Mouse (Mus musculus): Measurements from ENCODE around the gene Gtf2h1. TPM values are rescaled to one million over a fixed set of nuclear protein-coding genes. Genes with fewer than 3 reads are reported as not detected.

Gene Gtf2h1
- 51.3 TPM in 2 replicates for polyA plus RNA-seq (2016; fragmentation: Nextera tagmentation; extraction: Ambion mirVana)

DNA sequence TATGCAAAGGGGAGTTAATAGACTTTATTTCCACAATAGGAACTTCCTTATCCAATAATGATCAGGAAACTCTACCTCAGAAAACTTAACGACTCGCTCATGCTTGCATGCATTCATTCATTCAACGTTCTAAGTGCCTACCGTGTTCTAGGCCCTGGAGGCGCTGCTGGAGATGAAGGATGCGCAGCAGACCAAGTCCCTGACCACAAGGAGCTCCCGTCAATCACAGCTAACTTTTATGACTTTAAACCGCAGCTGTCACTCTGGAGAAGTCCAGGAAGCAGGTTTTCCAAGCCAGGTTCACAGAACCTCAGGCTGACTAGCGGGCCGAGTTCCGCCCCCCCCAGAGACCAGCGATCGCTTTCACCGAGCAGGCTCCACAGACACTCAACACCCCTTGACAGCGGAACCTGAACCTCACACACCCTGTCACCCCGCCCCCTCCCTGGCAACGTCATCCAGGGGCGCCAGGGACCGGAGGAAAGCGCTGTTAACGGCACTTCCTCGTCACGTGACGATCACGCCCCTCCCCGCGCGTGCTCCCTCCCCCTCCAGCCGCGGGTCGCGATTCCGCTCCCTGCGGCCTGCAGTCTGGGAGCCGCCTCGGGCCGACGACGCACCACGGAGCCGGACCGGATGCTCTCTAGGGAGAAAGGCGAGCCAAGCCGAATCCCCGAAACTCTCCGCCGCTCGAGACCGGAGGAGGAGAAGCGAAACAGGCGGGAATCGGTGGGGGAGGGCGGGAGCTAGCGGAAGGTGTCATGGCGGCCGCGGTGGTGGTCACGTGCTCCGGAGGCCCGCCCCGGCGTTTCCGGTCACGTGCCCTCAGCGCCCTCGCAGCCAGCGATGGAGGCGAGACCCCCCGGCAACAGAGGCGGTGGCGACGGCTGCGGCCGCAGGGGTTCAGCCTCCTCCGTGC is at the start of gene Gtf2h1, which contains the start of gene Hps5:
Gene Gtf2h1 (plus strand): TSS at position 817 of the 919 bp plus-strand sequence.
Gene Hps5 (minus strand): TSS at position 778 of the 919 bp plus-strand sequence.
- whole genome bisulfite sequencing, result under 1% methylated on average over 75 of the region's 75 CpGs
- peak within 1 kb of the TSS; percentile 87 for H3K27ac ChIP-seq
- H3K4me3 ChIP-seq (replicated peaks), result peak within 1 kb of the TSS; percentile 88
- no peaks in the 10 kb centered on the region for H3K9me3 ChIP-seq
- peaks cover 22% of the 10 kb centered on the region for H3K36me3 ChIP-seq
- H3K27me3 ChIP-seq, result no peaks in the 10 kb centered on the region
- peak; percentile 98 for ATAC-seq (ENCODE audit: insufficient number of reproducible peaks, insufficient read depth, low FRiP score, low TSS enrichment, low read depth)
- H3K4me2 ChIP-seq, result peak within 1 kb of the TSS; percentile 93
- H3K4me1 ChIP-seq (replicated peaks), result peaks cover 23% of the 10 kb centered on the region
- peak within 1 kb of the TSS; percentile 89 for H3K9ac ChIP-seq (replicated peaks)

GRCm38 (mm10) chr7:46746381-46746780 is 49.5 kb upstream of the Gtf2h1 start:
- H3K9me3 ChIP-seq, result no peaks in the 10 kb centered on the region
- no peak overlapping the region for H3K4me3 ChIP-seq (replicated peaks)
- H3K27me3 ChIP-seq, result no peaks in the 10 kb centered on the region
- H3K36me3 ChIP-seq, result no peaks in the 10 kb centered on the region
- H3K4me2 ChIP-seq, result no peak overlapping the region
- WGBS, result 49% methylated on average over 7 of the region's 7 CpGs
- no peak overlapping the region for H3K9ac ChIP-seq (replicated peaks)
- H3K27ac ChIP-seq, result no peak overlapping the region
- no peak for ATAC-seq (ENCODE audit: insufficient number of reproducible peaks, insufficient read depth, low FRiP score, low TSS enrichment, low read depth)
- no peaks in the 10 kb centered on the region for H3K4me1 ChIP-seq (replicated peaks)

- WGBS, result 66% methylated on average over 3 of the region's 3 CpGs
- Histone ChIP-seq H3K36me3 (no peaks in the 10 kb centered on the region), H3K9me3 (no peaks in the 10 kb centered on the region), H3K4me1 (replicated peaks) (no peaks in the 10 kb centered on the region), H3K27ac (no peak overlapping the region), H3K27me3 (no peaks in the 10 kb centered on the region), H3K9ac (replicated peaks) (no peak overlapping the region), H3K4me2 (no peak overlapping the region), H3K4me3 (replicated peaks) (no peak overlapping the region)
- no peak for ATAC-seq (ENCODE audit: insufficient number of reproducible peaks, insufficient read depth, low FRiP score, low TSS enrichment, low read depth)
Observed at GRCm38 (mm10) chr7:46748459-46748858, 47.4 kb upstream of the Gtf2h1 start.

DNA sequence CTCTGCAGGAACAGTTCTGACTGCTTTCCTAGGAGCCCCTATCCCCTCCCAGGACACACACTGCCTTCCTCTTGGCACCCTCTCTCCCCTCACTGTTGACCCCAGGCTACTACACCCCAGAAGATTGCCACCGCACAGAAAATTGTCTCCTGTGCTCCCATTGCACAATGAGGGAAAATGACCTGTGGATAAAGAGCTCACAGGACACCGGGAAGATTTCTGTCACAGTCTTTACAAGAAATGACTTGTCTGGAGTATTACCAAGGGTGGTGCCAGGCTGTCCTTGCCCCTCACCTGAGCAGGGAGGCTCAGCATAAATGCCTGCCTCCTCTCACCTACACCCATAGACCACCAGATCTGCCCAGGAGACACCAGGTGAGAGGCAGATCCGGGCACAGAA is 44.4 kb upstream of the Gtf2h1 start, which contains the start of gene Saa2:
Gene Saa2 (plus strand): TSS at position 301 of the 400 bp plus-strand sequence.
- H3K36me3 ChIP-seq, result no peaks in the 10 kb centered on the region
- H3K9ac ChIP-seq (replicated peaks), result no peak within 1 kb of the TSS
- no peak within 1 kb of the TSS for H3K27ac ChIP-seq
- 70% methylated on average over 3 of the region's 3 CpGs for WGBS
- H3K9me3 ChIP-seq, result no peaks in the 10 kb centered on the region
- H3K4me2 ChIP-seq, result no peak within 1 kb of the TSS
- H3K4me3 ChIP-seq (replicated peaks), result no peak within 1 kb of the TSS
- no peaks in the 10 kb centered on the region for H3K27me3 ChIP-seq
- ATAC-seq (ENCODE audit: insufficient number of reproducible peaks, insufficient read depth, low FRiP score, low TSS enrichment, low read depth), result no peak
- H3K4me1 ChIP-seq (replicated peaks), result no peaks in the 10 kb centered on the region

DNA sequence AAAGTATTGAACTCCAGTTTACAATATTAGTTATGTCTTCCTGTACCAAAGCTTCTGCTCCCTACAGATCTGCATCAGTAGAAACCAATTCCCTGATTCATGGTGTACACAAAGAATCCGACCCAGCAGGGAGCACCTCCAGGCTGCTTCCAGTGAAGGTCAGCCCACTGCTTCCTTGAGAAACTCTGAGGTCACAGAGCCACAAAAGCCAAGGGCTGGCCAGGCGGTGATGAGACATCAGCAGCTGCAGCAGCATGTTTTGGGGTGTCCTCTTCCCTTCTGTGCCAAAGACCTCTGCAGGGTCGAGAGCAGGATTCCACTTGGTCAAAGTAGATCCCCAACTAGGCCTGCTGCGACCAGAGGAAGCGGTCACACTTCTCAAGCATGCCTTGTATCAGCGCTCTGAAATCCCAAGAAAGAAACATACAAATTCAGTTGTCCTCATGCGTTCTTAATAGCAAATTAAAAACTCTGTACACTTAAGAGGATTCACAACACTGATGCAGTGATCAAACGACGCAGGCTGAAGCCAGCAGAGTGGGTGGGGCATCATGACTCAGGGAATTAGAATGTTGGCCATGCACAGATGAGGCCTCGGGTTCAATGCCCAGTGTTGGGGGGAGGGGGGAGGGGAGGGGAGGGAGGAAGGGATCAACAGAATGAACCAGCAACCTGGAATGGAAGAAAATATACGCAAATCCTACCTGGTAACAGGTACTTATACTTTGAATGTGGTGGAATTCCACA is 34.7 kb upstream of the Gtf2h1 start:
- 81% methylated on average over 11 of the region's 11 CpGs for WGBS
- peaks cover 71% of the 10 kb centered on the region for H3K36me3 ChIP-seq
- H3K4me3 ChIP-seq (replicated peaks), result no peak overlapping the region
- no peaks in the 10 kb centered on the region for H3K4me1 ChIP-seq (replicated peaks)
- ATAC-seq (ENCODE audit: insufficient number of reproducible peaks, insufficient read depth, low FRiP score, low TSS enrichment, low read depth), result no peak
- no peaks in the 10 kb centered on the region for H3K9me3 ChIP-seq
- no peak overlapping the region for H3K9ac ChIP-seq (replicated peaks)
- H3K27me3 ChIP-seq, result no peaks in the 10 kb centered on the region
- H3K27ac ChIP-seq, result no peak overlapping the region
- no peak overlapping the region for H3K4me2 ChIP-seq

DNA sequence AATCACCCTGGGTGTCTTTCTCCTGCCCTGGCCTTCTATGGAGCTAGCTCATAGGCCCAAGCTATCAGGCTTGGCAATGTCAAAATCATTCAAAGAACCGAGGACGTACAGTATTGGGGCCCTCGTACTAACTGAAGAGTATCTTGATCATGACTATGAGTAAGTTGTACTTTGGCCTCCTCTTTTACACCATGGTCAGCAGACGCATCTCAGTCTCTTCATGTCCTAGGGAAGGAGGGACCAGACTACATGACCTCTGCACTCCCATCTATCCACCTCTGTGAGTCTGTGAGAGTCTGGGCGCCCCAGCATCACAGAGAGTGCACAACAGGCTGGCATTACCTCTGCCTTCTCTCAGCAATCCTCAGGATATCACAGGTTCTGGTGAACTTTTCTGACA is 33.3 kb upstream of the Gtf2h1 start:
- H3K27ac ChIP-seq, result no peak overlapping the region
- no peaks in the 10 kb centered on the region for H3K9me3 ChIP-seq
- no peaks in the 10 kb centered on the region for H3K27me3 ChIP-seq
- 94% methylated on average over 5 of the region's 5 CpGs for WGBS
- ATAC-seq (ENCODE audit: insufficient number of reproducible peaks, insufficient read depth, low FRiP score, low TSS enrichment, low read depth), result no peak
- no peak overlapping the region for H3K9ac ChIP-seq (replicated peaks)
- H3K4me3 ChIP-seq (replicated peaks), result no peak overlapping the region
- H3K4me2 ChIP-seq, result no peak overlapping the region
- H3K4me1 ChIP-seq (replicated peaks), result no peaks in the 10 kb centered on the region
- peaks cover 85% of the 10 kb centered on the region for H3K36me3 ChIP-seq

DNA sequence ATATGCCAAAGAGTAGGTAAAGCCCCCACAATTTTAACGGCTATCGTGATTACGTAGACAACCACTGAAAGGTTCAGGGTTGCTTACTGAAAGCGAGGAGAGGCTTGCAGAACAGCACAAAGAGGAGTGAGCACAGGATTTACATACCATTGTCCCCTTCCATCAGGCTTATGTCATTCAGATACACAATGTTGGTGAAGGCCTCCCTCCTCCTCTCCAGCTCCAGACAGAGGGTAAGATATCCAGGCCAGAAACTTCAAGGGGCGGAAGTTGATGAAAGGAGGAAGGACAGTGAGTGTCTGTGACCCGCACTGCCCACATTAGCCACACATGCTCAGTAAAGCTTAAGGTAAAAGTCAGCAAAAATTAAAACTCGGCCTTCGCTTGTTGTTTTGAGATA is 31.2 kb upstream of the Gtf2h1 start:
- Histone ChIP-seq H3K9me3 (no peaks in the 10 kb centered on the region), H3K4me1 (replicated peaks) (no peaks in the 10 kb centered on the region), H3K27ac (no peak overlapping the region), H3K36me3 (peaks cover 97% of the 10 kb centered on the region), H3K4me2 (no peak overlapping the region), H3K9ac (replicated peaks) (no peak overlapping the region), H3K4me3 (replicated peaks) (no peak overlapping the region), H3K27me3 (no peaks in the 10 kb centered on the region)
- ATAC-seq (ENCODE audit: insufficient number of reproducible peaks, insufficient read depth, low FRiP score, low TSS enrichment, low read depth), result no peak
- WGBS, result 89% methylated on average over 8 of the region's 8 CpGs

DNA sequence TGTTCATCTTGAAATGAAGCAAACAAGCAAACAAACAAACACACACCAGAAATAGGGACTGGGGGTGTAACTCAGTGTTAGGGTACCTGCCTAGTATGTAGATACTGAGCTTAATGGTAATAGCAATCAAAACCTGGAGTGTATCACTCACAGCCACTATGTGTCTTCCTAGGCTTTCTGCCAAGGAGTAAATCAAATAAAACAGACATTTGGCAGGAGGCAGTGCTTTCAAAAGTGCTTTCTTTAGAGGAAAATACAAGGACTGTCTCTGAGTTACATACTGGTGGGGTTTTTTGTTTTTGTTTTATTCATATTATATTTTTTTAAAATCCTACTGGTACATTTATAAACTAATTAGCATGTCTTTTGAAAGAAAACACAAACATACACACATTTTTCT is 28.5 kb upstream of the Gtf2h1 start:
- H3K36me3 ChIP-seq, result peaks cover 85% of the 10 kb centered on the region
- no peaks in the 10 kb centered on the region for H3K9me3 ChIP-seq
- no peak overlapping the region for H3K27ac ChIP-seq
- H3K4me2 ChIP-seq, result no peak overlapping the region
- no peak overlapping the region for H3K9ac ChIP-seq (replicated peaks)
- ATAC-seq (ENCODE audit: insufficient number of reproducible peaks, insufficient read depth, low FRiP score, low TSS enrichment, low read depth), result no peak
- H3K4me3 ChIP-seq (replicated peaks), result no peak overlapping the region
- H3K4me1 ChIP-seq (replicated peaks), result no peaks in the 10 kb centered on the region
- no peaks in the 10 kb centered on the region for H3K27me3 ChIP-seq

GRCm38 (mm10) chr7:46768451-46768850 is 27.5 kb upstream of the Gtf2h1 start:
- WGBS, result 91% methylated on average over 7 of the region's 7 CpGs
- Histone ChIP-seq H3K4me2 (no peak overlapping the region), H3K27ac (no peak overlapping the region), H3K9ac (replicated peaks) (no peak overlapping the region), H3K9me3 (no peaks in the 10 kb centered on the region), H3K36me3 (peaks cover 85% of the 10 kb centered on the region), H3K27me3 (no peaks in the 10 kb centered on the region), H3K4me3 (replicated peaks) (no peak overlapping the region), H3K4me1 (replicated peaks) (no peaks in the 10 kb centered on the region)
- no peak for ATAC-seq (ENCODE audit: insufficient number of reproducible peaks, insufficient read depth, low FRiP score, low TSS enrichment, low read depth)

GRCm38 (mm10) chr7:46770706-46771105 is 25.2 kb upstream of the Gtf2h1 start:
- no peak for ATAC-seq (ENCODE audit: insufficient number of reproducible peaks, insufficient read depth, low FRiP score, low TSS enrichment, low read depth)
- no peak overlapping the region for H3K4me3 ChIP-seq (replicated peaks)
- H3K4me2 ChIP-seq, result no peak overlapping the region
- H3K4me1 ChIP-seq (replicated peaks), result no peaks in the 10 kb centered on the region
- WGBS, result 62% methylated on average over 4 of the region's 4 CpGs
- H3K27me3 ChIP-seq, result no peaks in the 10 kb centered on the region
- no peaks in the 10 kb centered on the region for H3K9me3 ChIP-seq
- no peak overlapping the region for H3K27ac ChIP-seq
- no peak overlapping the region for H3K9ac ChIP-seq (replicated peaks)
- H3K36me3 ChIP-seq, result peaks cover 87% of the 10 kb centered on the region

DNA sequence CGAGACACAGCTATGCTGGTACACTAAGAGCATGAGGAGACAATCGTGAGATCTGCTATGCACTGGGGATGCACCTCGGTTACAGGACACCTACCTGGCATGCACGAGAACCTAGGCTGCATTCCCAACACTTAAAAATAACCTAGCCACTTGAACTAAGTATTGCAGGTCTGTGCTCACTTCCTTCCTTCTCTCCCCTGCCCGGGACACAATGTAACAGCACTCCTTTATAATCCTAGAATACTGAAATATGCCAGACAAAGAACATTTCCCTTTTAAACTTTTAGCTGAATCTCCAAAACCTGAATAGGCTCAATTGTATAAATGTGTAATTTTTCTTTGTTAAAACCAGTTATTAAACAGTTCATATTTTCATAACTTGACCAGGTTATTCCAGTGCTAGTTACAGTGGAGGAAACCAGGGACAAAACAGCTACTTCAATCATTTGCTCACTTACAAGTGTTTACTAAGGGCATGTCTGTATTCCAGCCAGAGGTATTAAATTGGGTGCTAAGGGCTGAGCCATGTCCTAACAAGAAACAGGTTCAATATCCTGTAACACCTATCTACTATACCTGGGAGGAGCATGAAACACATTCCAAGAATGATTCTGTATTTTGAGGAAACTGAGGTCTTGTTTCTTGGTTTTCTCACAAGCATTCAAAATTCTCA is 6.6 kb upstream of the Gtf2h1 start:
- no peak overlapping the region for H3K4me3 ChIP-seq (replicated peaks)
- no peak overlapping the region for H3K9ac ChIP-seq (replicated peaks)
- H3K9me3 ChIP-seq, result no peaks in the 10 kb centered on the region
- no peaks in the 10 kb centered on the region for H3K27me3 ChIP-seq
- peaks cover 57% of the 10 kb centered on the region for H3K36me3 ChIP-seq
- no peak for ATAC-seq (ENCODE audit: insufficient number of reproducible peaks, insufficient read depth, low FRiP score, low TSS enrichment, low read depth)
- peaks cover 6% of the 10 kb centered on the region for H3K4me1 ChIP-seq (replicated peaks)
- no peak overlapping the region for H3K27ac ChIP-seq
- no peak overlapping the region for H3K4me2 ChIP-seq
- WGBS, result 88% methylated on average over 5 of the region's 5 CpGs
